Mouse (Mus musculus) midbrain, embryonic 10.5 days (tissue): ENCODE results near the gene Mrpl32. TPM values are rescaled to one million over a fixed set of nuclear protein-coding genes. Genes with fewer than 3 reads are reported as not detected.

ENCODE experiments used
- polyA plus RNA-seq: library from polyadenylated mRNA; unstranded; fragments of >200 nt; fragmentation: Nextera tagmentation; extraction: Ambion mirVana; gene quantifications from 2 replicates; pipeline ENCODE4 v1.2.1, GENCODE M21; 2016

Mrpl32 gene
- polyA plus RNA-seq, 1 experiment from 2014 or later, result 109 TPM

Other genes with a start within 250 kb of the Mrpl32 start
- gene Hecw1, start 89.9 kb downstream of the Mrpl32 start, polyA plus RNA-seq, result 2.1 and 5.7 TPM in 2 replicates
- 236 and 248 TPM in 2 replicates for gene Psma2, start 75 bp upstream of the Mrpl32 start, polyA plus RNA-seq
- 29.5 and 29.6 TPM in 2 replicates for gene AW209491, start 17.0 kb upstream of the Mrpl32 start, polyA plus RNA-seq